Comparison of ENCODE assay signal across 8 mouse cellular contexts in the genomic region with DNA sequence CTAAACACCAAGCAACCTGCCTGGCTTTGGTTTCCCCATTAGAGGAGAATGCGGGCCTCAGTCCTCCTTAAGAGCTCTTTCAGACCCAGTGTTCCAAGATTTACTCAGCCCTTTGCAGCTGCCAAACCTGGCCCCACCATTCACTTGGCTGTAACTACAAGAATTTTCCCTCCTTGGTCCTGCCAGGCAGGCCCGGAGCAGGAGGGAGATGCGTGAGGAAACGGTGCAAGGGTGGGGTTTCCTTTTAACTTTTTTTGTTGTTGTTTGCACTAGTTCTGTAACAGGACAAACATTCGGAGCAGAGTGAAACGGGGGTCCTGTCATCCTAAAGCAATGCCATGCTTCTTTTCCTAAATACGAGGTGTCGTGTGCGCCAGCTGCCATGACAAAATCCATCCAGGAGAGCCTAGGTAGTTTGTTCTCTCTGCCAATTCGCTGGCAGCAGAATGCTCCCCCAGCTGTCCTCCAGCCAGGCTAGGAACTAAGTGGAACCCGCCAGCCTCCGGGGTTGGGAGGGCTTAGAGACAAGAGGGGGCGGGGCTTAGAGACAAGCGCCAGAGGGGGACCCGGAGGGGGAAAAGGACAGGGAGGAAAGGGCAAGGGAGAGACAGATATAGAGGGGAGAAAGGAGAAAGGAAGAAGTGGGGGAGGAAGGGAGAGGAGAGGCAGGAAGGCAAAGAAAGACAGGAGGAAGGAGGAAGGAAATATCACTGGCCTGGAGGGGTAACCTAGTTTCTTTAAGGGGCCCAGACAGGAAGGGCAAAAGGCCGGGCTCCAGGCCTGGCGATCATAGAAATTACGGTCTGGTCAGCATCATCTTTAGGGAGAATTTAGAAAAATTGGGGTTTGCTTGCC. TPM values are rescaled to one million over a fixed set of nuclear protein-coding genes. Genes with fewer than 3 reads are reported as not detected.
A peak's percentile ranks its signal among the peaks of the same experiment; 100 is the strongest.
DNase-seq lines count a peak whose midpoint lies in the region; ATAC-seq and TF ChIP-seq lines count a peak whose summit lies in the region.

No protein-coding gene starts in this region.

- no peaks in the 10 kb centered on the region for H3K9me3 ChIP-seq in embryonic facial prominence, embryonic 11.5 days (replicated peaks; ENCODE audit: control insufficient read depth, low read length)
- no peaks in the 10 kb centered on the region for H3K9me3 ChIP-seq in heart, embryonic 10.5 days
- no peaks in the 10 kb centered on the region for H3K9me3 ChIP-seq in lung, embryonic 15.5 days

- intact Hi-C loops in left cerebral cortex, postnatal 10 days (cut with DNase I), result no loop called here
- intact Hi-C loops in left cerebral cortex, postnatal 36 days (cut with DNase I), result no loop called here

- peaks cover 5% of the 10 kb centered on the region; the same call in 1 of the 2 replicates for H3K4me1 ChIP-seq in embryonic facial prominence, embryonic 11.5 days (ENCODE audit: control insufficient read depth, insufficient read depth, low read length)
- peaks cover 48% of the 10 kb centered on the region for H3K4me1 ChIP-seq in heart, embryonic 10.5 days
- peaks cover 3% of the 10 kb centered on the region; the same call in 1 of the 2 replicates for H3K4me1 ChIP-seq in kidney, adult 2 months (ENCODE audit: control insufficient read depth, insufficient read depth, low read length)
- peaks cover 41% of the 10 kb centered on the region for H3K4me1 ChIP-seq in lung, embryonic 15.5 days

- no peaks in the 10 kb centered on the region; the same call in 1 of the 2 replicates for H3K36me3 ChIP-seq in embryonic facial prominence, embryonic 11.5 days (replicated peaks; ENCODE audit: control insufficient read depth, insufficient read depth, low read depth, low read length)
- H3K36me3 ChIP-seq in heart, embryonic 10.5 days, result no peaks in the 10 kb centered on the region
- no peaks in the 10 kb centered on the region for H3K36me3 ChIP-seq in kidney, adult 2 months (ENCODE audit: control insufficient read depth, insufficient read depth, low read length)
- no peaks in the 10 kb centered on the region for H3K36me3 ChIP-seq in lung, embryonic 15.5 days

- 39% methylated on average over 18 of the region's 18 CpGs for WGBS in embryonic facial prominence, embryonic 11.5 days
- WGBS in heart, embryonic 10.5 days, result 29% methylated on average over 18 of the region's 18 CpGs
- WGBS in kidney, adult 2 months, result 34% methylated on average over 18 of the region's 18 CpGs
- WGBS in lung, embryonic 15.5 days, result 12% methylated on average over 18 of the region's 18 CpGs

- H3K4me2 ChIP-seq in embryonic facial prominence, embryonic 11.5 days (ENCODE audit: low read depth, low read length), result no peak overlapping the region
- H3K4me2 ChIP-seq in lung, embryonic 15.5 days, result peak overlapping the region; percentile 47

- H3K27me3 ChIP-seq in embryonic facial prominence, embryonic 11.5 days (ENCODE audit: control insufficient read depth, insufficient read depth, low read length), result no peaks in the 10 kb centered on the region
- no peaks in the 10 kb centered on the region for H3K27me3 ChIP-seq in heart, embryonic 10.5 days (ENCODE audit: insufficient read depth, poor library complexity, severe bottlenecking)
- no peaks in the 10 kb centered on the region for H3K27me3 ChIP-seq in kidney, adult 2 months (replicated peaks; ENCODE audit: control insufficient read depth, insufficient read depth, low read length)
- H3K27me3 ChIP-seq in lung, embryonic 15.5 days, result no peaks in the 10 kb centered on the region

- no peak overlapping the region for H3K27ac ChIP-seq in embryonic facial prominence, embryonic 11.5 days (replicated peaks; ENCODE audit: low read depth, low read length)
- peak overlapping the region; percentile 85 for H3K27ac ChIP-seq in heart, embryonic 10.5 days
- H3K27ac ChIP-seq in kidney, adult 2 months (ENCODE audit: insufficient read depth, low read depth, low read length), result peak overlapping the region; percentile 89
- peak overlapping the region; percentile 89 for H3K27ac ChIP-seq in lung, embryonic 15.5 days

- no peak overlapping the region for H3K4me3 ChIP-seq in embryonic facial prominence, embryonic 11.5 days (ENCODE audit: low read depth, low read length)
- peak overlapping the region; percentile 25 for H3K4me3 ChIP-seq in heart, embryonic 10.5 days
- H3K4me3 ChIP-seq in kidney, adult 2 months (ENCODE audit: insufficient read depth, low read depth, low read length), result no peak overlapping the region
- H3K4me3 ChIP-seq in lung, embryonic 15.5 days, result peak overlapping the region; percentile 3; the same call in 1 of the 2 replicates

- 0 out of 2 replicates have a peak, but pooled peaks have one; percentile 49 for ATAC-seq in embryonic facial prominence, embryonic 11.5 days (replicated peaks; ENCODE audit: insufficient number of reproducible peaks, low FRiP score, low TSS enrichment, low read depth)
- ATAC-seq in lung, embryonic 15.5 days (ENCODE audit: borderline replicate concordance, extremely low read depth, low FRiP score, low TSS enrichment), result peak; percentile 80

- no peak for TF ChIP-seq CTCF in kidney, adult 2 months (conservative IDR thresholded peaks at IDR 0.05; ENCODE audit: insufficient read depth, insufficient read length, low read depth, low read length)

- peak; percentile 33 to 75 for DNase-seq in left cerebral cortex, postnatal 10 days (ENCODE audit: extremely low spot score in 1 of 2, low spot score in 2 of 2)
- no peak for DNase-seq in left cerebral cortex, postnatal 36 days (ENCODE audit: low spot score in 2 of 2)
- peak; percentile 74 for DNase-seq in embryonic facial prominence, embryonic 11.5 days (ENCODE audit: low spot score)
- peak; percentile 92 for DNase-seq in heart, embryonic 10.5 days (ENCODE audit: low spot score)
- DNase-seq in kidney, adult 2 months, result peak; percentile 84
- peak; percentile 37 for DNase-seq in ovary, adult 18-20 months (ENCODE audit: low spot score)
- DNase-seq in frontal cortex, postnatal 36 days (ENCODE audit: low spot score in 2 of 2), result no peak

- H3K9ac ChIP-seq in embryonic facial prominence, embryonic 11.5 days (replicated peaks; ENCODE audit: low read length), result no peak overlapping the region
- no peak overlapping the region for H3K9ac ChIP-seq in lung, embryonic 15.5 days

- no peak for TF ChIP-seq POLR2A in kidney, adult 2 months (IDR thresholded peaks at IDR 0.05; ENCODE audit: low read depth, low read length)

RNA-seq across cellular contexts. Expression of a gene that starts 48.9 kb away (rescaled TPM):
- total RNA-seq in left cerebral cortex, postnatal 10 days (2021), result 10 to 100 TPM; 30.0 to 30.1 TPM
- 10 to 100 TPM; 24.6 to 30.9 TPM for total RNA-seq in left cerebral cortex, postnatal 36 days (2021)
- 25.0 and 26.9 TPM in 2 replicates for polyA plus RNA-seq in embryonic facial prominence, embryonic 11.5 days (2014; fragmentation: Nextera tagmentation; extraction: Ambion mirVana)
- 39.6 and 41.3 TPM in 2 replicates for polyA plus RNA-seq in heart, embryonic 10.5 days (2016; fragmentation: Nextera tagmentation; extraction: Ambion mirVana)
- polyA plus RNA-seq in kidney, adult 2 months (2012; rRNA removed), result 98.1 and 123 TPM in 2 replicates
- polyA plus RNA-seq in lung, embryonic 15.5 days (2015; fragmentation: Nextera tagmentation; extraction: Ambion mirVana), result 76.5 TPM in 2 replicates

Comparison
In these comparisons a context has a peak if more than half of its experiments do, and no peak if none do; other contexts are left out.
1. DNase-seq: peak in left cerebral cortex, postnatal 10 days (2 of 2), embryonic facial prominence, embryonic 11.5 days (single experiment), heart, embryonic 10.5 days (single experiment), kidney, adult 2 months (single experiment) and ovary, adult 18-20 months (single experiment); none in left cerebral cortex, postnatal 36 days (0 of 2) and frontal cortex, postnatal 36 days (0 of 2).
2. H3K4me3 ChIP-seq: peak in heart, embryonic 10.5 days (single experiment) and lung, embryonic 15.5 days (single experiment); none in embryonic facial prominence, embryonic 11.5 days (single experiment) and kidney, adult 2 months (single experiment).